Mouse (Mus musculus): Measurements from ENCODE around the gene Col4a3bp.

DNA sequence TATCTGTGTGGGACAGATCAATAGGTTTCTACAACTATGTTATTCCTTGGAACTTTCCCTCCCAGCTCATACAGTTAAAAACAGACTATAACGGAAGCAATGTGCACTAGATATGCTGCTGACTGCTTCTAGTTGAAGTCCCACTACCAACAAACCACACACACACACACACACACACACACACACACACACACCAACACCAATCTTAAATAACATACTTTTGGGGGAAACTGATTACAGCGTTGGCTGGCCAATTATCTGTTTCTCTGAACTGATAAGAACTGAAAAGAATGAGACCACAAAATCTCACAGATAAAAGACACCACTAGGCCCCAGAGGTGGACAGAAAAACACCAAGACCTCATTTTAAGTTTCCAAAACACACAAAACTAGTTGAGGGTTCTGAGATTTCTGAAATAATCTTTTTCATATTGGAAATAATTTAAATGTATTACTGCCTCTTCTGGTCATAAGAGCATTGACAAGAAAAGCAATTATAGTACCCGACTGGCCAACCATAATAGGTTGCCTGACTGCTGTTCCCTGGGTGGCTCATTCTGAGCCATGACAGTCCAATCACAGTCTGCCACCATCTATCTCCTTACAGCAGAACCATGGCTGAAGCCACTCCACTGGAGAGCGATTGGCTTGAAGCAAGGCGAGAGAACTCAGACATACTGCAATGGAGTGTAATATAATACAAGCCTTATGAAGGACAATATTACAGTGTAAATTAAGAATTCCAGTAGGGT, 5.4 kb upstream of the Col4a3bp start:
- TF ChIP-seq TAL1 (IDR thresholded peaks at IDR 0.05; ENCODE audit: low read length), result no peak
- no peak for TF ChIP-seq GATA1 (IDR thresholded peaks at IDR 0.05; ENCODE audit: low read length)
